Mouse (Mus musculus) C2C12 (cell line): ENCODE data around the gene Nrxn1. TPM values are rescaled to one million over a fixed set of nuclear protein-coding genes. Genes with fewer than 3 reads are reported as not detected.

Source experiments
- H3K27me3 ChIP-seq: one replicate; pipeline ENCODE4 v1.6.1; 2011; ENCODE audit not compliant: control insufficient read depth, insufficient read depth, insufficient read length
- H3K36me3 ChIP-seq: one replicate; pipeline ENCODE4 v1.6.1; 2011; ENCODE audit not compliant: control insufficient read depth, insufficient read depth
- H3K4me3 ChIP-seq: one replicate; pipeline ENCODE4 v1.5.1; 2011; ENCODE audit warnings: mild to moderate bottlenecking, control low read depth; ENCODE audit not compliant: poor library complexity, insufficient read depth, severe bottlenecking
- H3K79me2 ChIP-seq: one replicate; pipeline ENCODE4 v1.6.1; 2011; ENCODE audit not compliant: control insufficient read depth, insufficient read depth
- H3K79me3 ChIP-seq: one replicate; pipeline ENCODE4 v1.6.1; 2011; ENCODE audit warnings: low read depth, control low read depth
- H3ac ChIP-seq: one replicate; pipeline ENCODE3; 2011; ENCODE audit warnings: low read depth; ENCODE audit not compliant: control insufficient read depth, insufficient read length
- CEBPB ChIP-seq: IDR thresholded peaks from one replicate; pipeline ENCODE4 v1.6.1; 2011; ENCODE audit warnings: low read depth, mild to moderate bottlenecking, control low read depth, moderate library complexity
- CTCF ChIP-seq: IDR thresholded peaks from one replicate; pipeline ENCODE4 v1.5.1; 2011; ENCODE audit not compliant: control insufficient read depth, insufficient read depth, insufficient read length
- FOSL1 ChIP-seq: IDR thresholded peaks from one replicate; pipeline ENCODE4 v1.8.0; 2011; ENCODE audit warnings: mild to moderate bottlenecking, low read length; ENCODE audit not compliant: poor library complexity, insufficient read depth, severe bottlenecking
- MAX ChIP-seq: IDR thresholded peaks from one replicate; pipeline ENCODE4 v1.6.1; 2011; ENCODE audit warnings: mild to moderate bottlenecking, control low read depth
- MYOD1 ChIP-seq: IDR thresholded peaks from one replicate; pipeline ENCODE4 v1.6.1; 2011; ENCODE audit warnings: low read depth; ENCODE audit not compliant: control insufficient read depth, insufficient read length
- MYOG ChIP-seq: IDR thresholded peaks from one replicate; pipeline ENCODE4 v1.6.1; 2011; ENCODE audit not compliant: control insufficient read depth, insufficient read length; ENCODE audit errors: extremely low read depth
- USF1 ChIP-seq: IDR thresholded peaks from one replicate; pipeline ENCODE4 v1.6.1; 2011; ENCODE audit warnings: low read depth, mild to moderate bottlenecking, control low read depth, moderate library complexity
- polyA plus RNA-seq: library from polyadenylated mRNA; unstranded; fragments of >200 nt; fragmentation: generic; extraction: Trizol; gene quantifications from one replicate; pipeline ENCODE4 v1.2.1, GENCODE M21; 2012; ENCODE audit warnings: missing spikeins

Nrxn1 gene
- polyA plus RNA-seq, 1 experiment = 0.22 TPM

- Histone ChIP-seq H3K36me3 (no peaks in the 10 kb centered on the region), H3K27me3 (no peaks in the 10 kb centered on the region), H3K79me2 (no peaks in the 10 kb centered on the region), H3ac (no peak overlapping the region), H3K79me3 (no peaks in the 10 kb centered on the region), H3K4me3 (no peak overlapping the region)
- no peak for TF ChIP-seq CEBPB
- TF ChIP-seq FOSL1 = no peak
- TF ChIP-seq CTCF = no peak
- no peak for TF ChIP-seq USF1
- no peak for TF ChIP-seq MYOD1
- no peak for TF ChIP-seq MYOG
- no peak for TF ChIP-seq MAX
These were observed 317.5 kb downstream of the Nrxn1 start for GRCm38 (mm10) chr17:90775397-90775796.

DNA sequence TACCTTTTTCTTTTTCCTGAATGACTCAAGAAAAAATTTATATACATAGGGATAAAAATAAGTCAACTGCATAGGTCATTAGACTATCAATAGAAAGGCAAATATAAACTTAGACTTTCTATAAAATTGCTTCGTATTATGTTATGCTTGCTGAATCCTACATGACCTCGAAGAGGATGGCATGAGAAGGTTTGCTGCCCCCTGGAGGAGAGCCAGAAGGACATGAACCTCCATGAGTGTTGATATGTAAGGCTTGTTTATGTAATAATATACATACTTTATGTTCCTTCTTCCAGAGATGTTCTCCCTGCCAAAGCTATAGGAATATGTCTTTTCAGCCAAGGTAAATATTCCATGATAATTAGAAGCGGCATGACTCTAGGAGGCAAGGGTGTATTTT is 319.6 kb downstream of the Nrxn1 start:
- no peak for TF ChIP-seq MYOD1
- no peak for TF ChIP-seq CTCF
- TF ChIP-seq USF1 = no peak
- TF ChIP-seq CEBPB = no peak
- TF ChIP-seq MAX = no peak
- no peak for TF ChIP-seq FOSL1
- TF ChIP-seq MYOG = no peak
- no peak overlapping the region for H3ac ChIP-seq
- no peaks in the 10 kb centered on the region for H3K79me3 ChIP-seq
- no peaks in the 10 kb centered on the region for H3K27me3 ChIP-seq
- no peaks in the 10 kb centered on the region for H3K36me3 ChIP-seq
- no peaks in the 10 kb centered on the region for H3K79me2 ChIP-seq
- no peak overlapping the region for H3K4me3 ChIP-seq

- Histone ChIP-seq H3K27me3 (no peaks in the 10 kb centered on the region), H3K79me2 (no peaks in the 10 kb centered on the region), H3K79me3 (no peaks in the 10 kb centered on the region), H3ac (no peak overlapping the region), H3K36me3 (no peaks in the 10 kb centered on the region), H3K4me3 (no peak overlapping the region)
- no peak for TF ChIP-seq CEBPB
- TF ChIP-seq MYOD1 = no peak
- no peak for TF ChIP-seq CTCF
- no peak for TF ChIP-seq MYOG
- TF ChIP-seq USF1 = no peak
- TF ChIP-seq FOSL1 = no peak
- TF ChIP-seq MAX = no peak
These were observed 324.7 kb downstream of the Nrxn1 start for GRCm38 (mm10) chr17:90768216-90768615.

DNA sequence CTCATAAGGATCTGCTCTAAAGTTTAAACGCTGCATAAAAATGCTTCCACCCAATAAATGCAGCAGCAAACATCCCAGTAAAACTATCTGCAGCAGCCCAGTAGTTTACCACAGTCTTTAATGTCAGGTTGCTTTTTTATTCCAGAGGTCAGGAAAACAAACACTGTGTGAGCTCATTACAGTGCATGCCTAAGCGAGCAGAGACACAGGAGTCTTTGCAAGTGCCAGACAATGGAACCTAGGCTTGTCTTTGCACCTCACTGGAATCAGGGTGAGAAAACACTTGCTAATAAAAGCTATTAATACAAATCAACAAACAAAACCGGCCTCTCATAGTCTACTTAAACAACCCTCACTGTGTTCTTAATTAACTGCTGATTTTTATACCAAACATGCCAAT is 365.7 kb downstream of the Nrxn1 start:
- no peaks in the 10 kb centered on the region for H3K36me3 ChIP-seq
- no peaks in the 10 kb centered on the region for H3K27me3 ChIP-seq
- no peaks in the 10 kb centered on the region for H3K79me2 ChIP-seq
- H3ac ChIP-seq = no peak overlapping the region
- H3K79me3 ChIP-seq = no peaks in the 10 kb centered on the region
- TF ChIP-seq FOSL1 (no peak), MYOD1 (no peak), USF1 (no peak), MAX (no peak), CEBPB (no peak), CTCF (no peak), MYOG (no peak)
- H3K4me3 ChIP-seq = no peak overlapping the region

DNA sequence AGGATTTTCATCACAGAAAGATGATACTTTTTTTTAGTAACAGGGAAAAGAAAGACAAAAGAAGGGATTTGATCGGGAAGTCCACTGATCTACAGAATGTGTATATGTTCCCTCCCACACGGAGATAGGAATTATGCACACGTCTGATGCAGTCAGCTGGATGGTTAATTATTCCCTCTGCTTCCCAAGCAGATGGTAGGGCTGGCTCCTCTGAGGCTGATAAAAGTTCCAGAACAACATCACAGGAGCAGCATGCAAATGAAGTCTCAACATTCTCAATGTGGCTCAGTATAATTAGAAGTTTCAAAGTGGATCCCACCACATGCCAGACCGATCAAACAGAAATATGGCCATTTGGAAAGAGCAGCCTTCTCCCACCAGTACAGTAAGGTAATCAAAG is 388.1 kb downstream of the Nrxn1 start:
- H3ac ChIP-seq = no peak overlapping the region
- no peaks in the 10 kb centered on the region for H3K79me2 ChIP-seq
- H3K4me3 ChIP-seq = no peak overlapping the region
- H3K27me3 ChIP-seq = no peaks in the 10 kb centered on the region
- TF ChIP-seq CTCF (no peak), MAX (no peak), USF1 (no peak), MYOG (no peak), CEBPB (no peak), MYOD1 (no peak), FOSL1 (no peak)
- no peaks in the 10 kb centered on the region for H3K36me3 ChIP-seq
- no peaks in the 10 kb centered on the region for H3K79me3 ChIP-seq

GRCm38 (mm10) chr17:90702626-90703025 is 390.2 kb downstream of the Nrxn1 start:
- no peaks in the 10 kb centered on the region for H3K27me3 ChIP-seq
- no peak for TF ChIP-seq MYOG
- no peak for TF ChIP-seq CEBPB
- TF ChIP-seq USF1 = no peak
- no peak for TF ChIP-seq MAX
- no peak overlapping the region for H3K4me3 ChIP-seq
- H3K79me2 ChIP-seq = no peaks in the 10 kb centered on the region
- no peak overlapping the region for H3ac ChIP-seq
- H3K36me3 ChIP-seq = no peaks in the 10 kb centered on the region
- H3K79me3 ChIP-seq = no peaks in the 10 kb centered on the region
